ENCODE assay signal across 9 mouse cellular contexts in genomic region chr16:91011847-91012246, GRCm38 (mm10). TPM values are rescaled to one million over a fixed set of nuclear protein-coding genes. Genes with fewer than 3 reads are reported as not detected.
DNase-seq lines count a peak whose midpoint lies in the region; ATAC-seq and TF ChIP-seq lines count a peak whose summit lies in the region.
"Had no signal": no experiment of that assay in that cellular context is flagged by ENCODE, and none has a peak within 500 bp of the region (broad histone marks: within the 10 kb centered on the region; RNA-seq: fewer than 3 reads in every experiment).

No protein-coding gene starts in this region.

- H3K9ac ChIP-seq in MEL (ENCODE audit: control insufficient read depth, low read depth, low read length, poor library complexity, severe bottlenecking) = peak overlapping the region; percentile 80

- ATAC-seq in frontal cortex, adult (ENCODE audit: low TSS enrichment) = peak; percentile 4; the same call in 1 of the 2 replicates
- ATAC-seq in hematopoietic stem cell, adult 5-6 weeks (replicated peaks in 1 of 2; ENCODE audit: insufficient read depth in 1 of 2, low FRiP score in 2 of 2, low TSS enrichment in 1 of 2, low read depth in 1 of 2, poor library complexity in 2 of 2, severe bottlenecking in 2 of 2) = peak; percentile 59 to 62; a peak in 3 of 4 replicates

- H3K36me3 ChIP-seq in MEL (ENCODE audit: control insufficient read depth in 1 of 2, insufficient read depth in 2 of 2, low read length in 2 of 2) = peaks cover 11 to 17% of the 10 kb centered on the region in 2 experiments
- peaks cover 38% of the 10 kb centered on the region for H3K36me3 ChIP-seq in midbrain, embryonic 10.5 days

- peaks cover 4 to 14% of the 10 kb centered on the region in 2 experiments for H3K4me1 ChIP-seq in MEL (ENCODE audit: control insufficient read depth in 1 of 2, insufficient read depth in 2 of 2, low read length in 2 of 2)
- peaks cover 21% of the 10 kb centered on the region for H3K4me1 ChIP-seq in midbrain, embryonic 10.5 days

- DNase-seq in frontal cortex, postnatal 36 days (ENCODE audit: low spot score in 2 of 2) = no peak
- peak; percentile 79 for DNase-seq in MEL (ENCODE audit: low read depth, low spot score)
- no peak for DNase-seq in midbrain, embryonic 10.5 days (ENCODE audit: low spot score)
- DNase-seq in adrenal gland, adult (ENCODE audit: inconsistent age in 2 of 2, low spot score in 1 of 2) = no peak
- DNase-seq in right cerebral cortex, adult 18-20 months = no peak
- DNase-seq in adrenal gland, postnatal 25 days = no peak
- DNase-seq: lung, adult 18-20 months had no signal

- peak in 1 of 2 experiments; percentile 13; a peak in 1 of 4 replicates for TF ChIP-seq EP300 in MEL (IDR thresholded peaks at IDR 0.05; ENCODE audit: low read depth in 1 of 2, low read length in 2 of 2)

- TF ChIP-seq RAD21 in MEL (IDR thresholded peaks at IDR 0.05; ENCODE audit: low read depth, low read length) = no peak

- TF ChIP-seq CTCF in MEL (IDR thresholded peaks at IDR 0.05 in 2 of 3, conservative IDR thresholded peaks at IDR 0.05 in 1 of 3; ENCODE audit: control insufficient read depth in 1 of 3, insufficient read depth in 1 of 3, low read depth in 2 of 3, low read length in 3 of 3, poor library complexity in 1 of 3, severe bottlenecking in 1 of 3) = no peak

- H3K27ac ChIP-seq in MEL (ENCODE audit: control insufficient read depth, low read depth, low read length) = peak overlapping the region; percentile 82
- H3K27ac ChIP-seq in midbrain, embryonic 10.5 days (replicated peaks) = peak overlapping the region; percentile 90

- no peaks in the 10 kb centered on the region for H3K27me3 ChIP-seq in MEL (ENCODE audit: control insufficient read depth in 1 of 2, insufficient read depth in 2 of 2, low read length in 2 of 2)
- no peaks in the 10 kb centered on the region for H3K27me3 ChIP-seq in midbrain, embryonic 10.5 days (ENCODE audit: low read depth, poor library complexity, severe bottlenecking)

- H3K4me3 ChIP-seq in MEL (ENCODE audit: control insufficient read depth in 1 of 2, insufficient read depth in 1 of 2, low read depth in 2 of 2, low read length in 2 of 2) = peak overlapping the region; percentile 78 to 81
- H3K4me3 ChIP-seq in midbrain, embryonic 10.5 days = peak overlapping the region; percentile 88

- WGBS in midbrain, embryonic 10.5 days = 42% methylated on average over 3 of the region's 3 CpGs

- no peaks in the 10 kb centered on the region for H3K9me3 ChIP-seq in MEL (replicated peaks; ENCODE audit: insufficient read depth, low read length)
- no peaks in the 10 kb centered on the region for H3K9me3 ChIP-seq in midbrain, embryonic 10.5 days (replicated peaks)

- TF ChIP-seq POLR2A in MEL (IDR thresholded peaks at IDR 0.05; ENCODE audit: control insufficient read depth in 1 of 2, insufficient read depth in 1 of 2, low read depth in 1 of 2, low read length in 2 of 2, poor library complexity in 1 of 2) = no peak; a peak in 1 of 4 replicates

- peaks cover 19% of the 10 kb centered on the region for H3K79me2 ChIP-seq in MEL (ENCODE audit: control insufficient read depth, insufficient read depth, low read length, poor library complexity)

TF ChIP-seq in MEL, 35 proteins besides CTCF, POLR2A, EP300 and RAD21:
- 0 out of 2 replicates have a peak, but pooled peaks have one; percentile 33 for TF ChIP-seq BHLHE40 (IDR thresholded peaks at IDR 0.05; ENCODE audit: borderline replicate concordance, low read depth, low read length)
- TF ChIP-seq MYC (IDR thresholded peaks at IDR 0.05; ENCODE audit: low read depth, low read length) = peak; percentile 72; the same call in 1 of the 2 replicates
- TF ChIP-seq ETS1 (IDR thresholded peaks at IDR 0.05; ENCODE audit: low read depth, low read length) = peak; percentile 81
- no peak for TF ChIP-seq TCF12 (IDR thresholded peaks at IDR 0.05; ENCODE audit: low read depth, low read length)
- TF ChIP-seq CHD2 (IDR thresholded peaks at IDR 0.05; ENCODE audit: low read length) = no peak
- 0 out of 2 replicates have a peak, but pooled peaks have one; percentile 18 for TF ChIP-seq ZMIZ1 (IDR thresholded peaks at IDR 0.05; ENCODE audit: low read depth, low read length)
- TF ChIP-seq SIN3A (IDR thresholded peaks at IDR 0.05; ENCODE audit: low read length) = peak; percentile 74; the same call in 1 of the 2 replicates
- TF ChIP-seq ELF1 (IDR thresholded peaks at IDR 0.05; ENCODE audit: low read depth, low read length) = no peak
- TF ChIP-seq GATA1 (IDR thresholded peaks at IDR 0.05; ENCODE audit: low read depth, low read length) = no peak
- no peak for TF ChIP-seq POLR2AphosphoS5 (IDR thresholded peaks at IDR 0.05; ENCODE audit: borderline replicate concordance, low read depth, low read length)
- TF ChIP-seq KAT2A (conservative IDR thresholded peaks at IDR 0.05; ENCODE audit: low read depth, low read length) = no peak
- TF ChIP-seq MAX (IDR thresholded peaks at IDR 0.05; ENCODE audit: low read length) = peak; percentile 66; the same call in 1 of the 2 replicates
- peak; percentile 89 for TF ChIP-seq USF1 (IDR thresholded peaks at IDR 0.05; ENCODE audit: low read depth, low read length)
- peak; percentile 37; the same call in 1 of the 2 replicates for TF ChIP-seq JUND (IDR thresholded peaks at IDR 0.05; ENCODE audit: low read depth, low read length)
- TF ChIP-seq POLR2AphosphoS2 (IDR thresholded peaks at IDR 0.05; ENCODE audit: low read length) = peak; percentile 36; the same call in 1 of the 2 replicates
- no peak for TF ChIP-seq NELFE (IDR thresholded peaks at IDR 0.05; ENCODE audit: low read depth, low read length)
- peak in 1 of 2 experiments; percentile 43; a peak in 1 of 4 replicates for TF ChIP-seq USF2 (IDR thresholded peaks at IDR 0.05; ENCODE audit: borderline replicate concordance in 1 of 2, insufficient read depth in 1 of 2, low read depth in 1 of 2, low read length in 2 of 2)
- peak; percentile 60 for TF ChIP-seq HCFC1 (IDR thresholded peaks at IDR 0.05; ENCODE audit: low read depth, low read length)

RNA-seq across cellular contexts. Expression of gene Synj1, which starts 0.7 kb away (rescaled TPM):
- total RNA-seq in MEL (2012; rRNA removed) = 5.0 and 8.8 TPM in 2 replicates
- polyA plus RNA-seq in MEL (2012; ENCODE audit: insufficient read depth in 1 of 2, insufficient read length in 2 of 2, low read depth in 1 of 2, low replicate concordance in 2 of 2, missing spikeins in 1 of 2) = 10 to 100 TPM in 1 of 2 experiments, not detected in 1; 34.5 TPM
- 29.6 and 37.5 TPM in 2 replicates for total RNA-seq in hematopoietic stem cell, adult 5-6 weeks (2017)
- polyA plus RNA-seq in midbrain, embryonic 10.5 days (2016; fragmentation: Nextera tagmentation; extraction: Ambion mirVana) = 14.8 and 18.1 TPM in 2 replicates
- 45.3 and 49.3 TPM in 2 replicates for total RNA-seq in adrenal gland, postnatal 25 days (2021)

RNA-seq across cellular contexts. Expression of gene Paxbp1, which starts 32.5 kb away (rescaled TPM):
- 23.8 and 26.3 TPM in 2 replicates for total RNA-seq in MEL (2012; rRNA removed)
- 10 to 100 TPM in 1 of 2 experiments, not detected in 1; 49.6 TPM for polyA plus RNA-seq in MEL (2012; ENCODE audit: insufficient read depth in 1 of 2, insufficient read length in 2 of 2, low read depth in 1 of 2, low replicate concordance in 2 of 2, missing spikeins in 1 of 2)
- 136 and 140 TPM in 2 replicates for total RNA-seq in hematopoietic stem cell, adult 5-6 weeks (2017)
- 60.9 and 75.3 TPM in 2 replicates for polyA plus RNA-seq in midbrain, embryonic 10.5 days (2016; fragmentation: Nextera tagmentation; extraction: Ambion mirVana)
- 71.2 and 74.6 TPM in 2 replicates for total RNA-seq in adrenal gland, postnatal 25 days (2021)
